Mouse (Mus musculus): ENCODE results near the gene Siah1b.

DNA sequence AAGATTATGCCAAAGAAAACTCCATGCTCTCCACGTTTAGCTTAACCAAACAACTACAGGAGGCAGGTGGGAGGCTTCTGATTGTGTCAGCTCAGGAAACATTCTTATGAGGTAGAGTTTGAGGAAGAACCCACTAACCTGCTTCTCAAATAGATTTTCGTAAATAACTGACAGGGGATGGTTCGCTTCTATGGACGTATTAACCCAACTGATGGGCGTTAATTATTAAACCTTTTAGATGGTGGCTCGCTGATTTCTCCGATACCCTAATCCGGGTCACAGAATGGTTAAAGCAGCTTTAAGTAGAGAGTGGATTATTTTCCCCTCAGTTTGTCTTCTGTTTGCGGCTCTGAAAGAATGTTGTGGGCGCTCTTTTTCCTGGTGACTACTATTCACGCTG is 13.6 kb upstream of the Siah1b start:
- TF ChIP-seq GATA1 (IDR thresholded peaks at IDR 0.05; ENCODE audit: borderline replicate concordance, low read length) (no peak), FLI1 (IDR thresholded peaks at IDR 0.05; ENCODE audit: low read length) (no peak)

Measured in megakaryocyte, embryonic 14.5 days (primary cell).